Mouse (Mus musculus): Measurements from ENCODE around the gene Rph3a. TPM values are rescaled to one million over a fixed set of nuclear protein-coding genes. Genes with fewer than 3 reads are reported as not detected.

Rph3a gene
- total and polyA plus RNA-seq, 3 experiments, result not detected

- Histone ChIP-seq H3K9me3 (replicated peaks) (no peaks in the 10 kb centered on the region), H3K36me3 (replicated peaks) (no peaks in the 10 kb centered on the region), H3K4me3 (ENCODE audit: low read depth, low read length) (no peak overlapping the region), H3K27me3 (ENCODE audit: insufficient read depth, low read length) (peaks cover 5% of the 10 kb centered on the region), H3K4me1 (ENCODE audit: insufficient read depth, low read depth, low read length) (no peaks in the 10 kb centered on the region)
- TF ChIP-seq TAL1 (conservative IDR thresholded peaks at IDR 0.05; ENCODE audit: low read depth, low read length) (no peak), POLR2AphosphoS5 (IDR thresholded peaks at IDR 0.05; ENCODE audit: insufficient replicate concordance, low read depth, low read length) (no peak), GATA1 (IDR thresholded peaks at IDR 0.05; ENCODE audit: borderline replicate concordance, low read length) (no peak), CTCF (IDR thresholded peaks at IDR 0.05; ENCODE audit: low read depth, low read length) (no peak)
- ATAC-seq (ENCODE audit: extremely low read depth, insufficient number of reproducible peaks, low FRiP score, poor library complexity, severe bottlenecking) (no peak), DNase-seq (ENCODE audit: low spot score) (no peak)
These were observed 37.6 kb downstream of the Rph3a start for GRCm38 (mm10) chr5:120972278-120972677.

- Histone ChIP-seq H3K27me3 (ENCODE audit: insufficient read depth, low read length) (peaks cover 5% of the 10 kb centered on the region), H3K36me3 (replicated peaks) (no peaks in the 10 kb centered on the region), H3K9me3 (replicated peaks) (no peaks in the 10 kb centered on the region), H3K4me3 (ENCODE audit: low read depth, low read length) (no peak overlapping the region), H3K4me1 (ENCODE audit: insufficient read depth, low read depth, low read length) (no peaks in the 10 kb centered on the region)
- TF ChIP-seq POLR2AphosphoS5 (IDR thresholded peaks at IDR 0.05; ENCODE audit: insufficient replicate concordance, low read depth, low read length), result no peak
- TF ChIP-seq GATA2 (IDR thresholded peaks at IDR 0.05; ENCODE audit: borderline replicate concordance, low read depth, low read length), result no peak
- no peak for TF ChIP-seq CTCF (IDR thresholded peaks at IDR 0.05; ENCODE audit: low read depth, low read length)
- TF ChIP-seq GATA1 (IDR thresholded peaks at IDR 0.05; ENCODE audit: borderline replicate concordance, low read length), result no peak
- TF ChIP-seq TAL1 (conservative IDR thresholded peaks at IDR 0.05; ENCODE audit: low read depth, low read length), result no peak
- DNase-seq (ENCODE audit: low spot score), result no peak
- ATAC-seq (ENCODE audit: extremely low read depth, insufficient number of reproducible peaks, low FRiP score, poor library complexity, severe bottlenecking), result no peak
These were observed 38.6 kb downstream of the Rph3a start for GRCm38 (mm10) chr5:120971326-120971725.

GRCm38 (mm10) chr5:120969703-120970102, 40.2 kb downstream of the Rph3a start:
- Histone ChIP-seq H3K4me3 (ENCODE audit: low read depth, low read length) (no peak overlapping the region), H3K9me3 (replicated peaks) (no peaks in the 10 kb centered on the region), H3K27me3 (ENCODE audit: insufficient read depth, low read length) (peaks cover 5% of the 10 kb centered on the region), H3K36me3 (replicated peaks) (no peaks in the 10 kb centered on the region), H3K4me1 (ENCODE audit: insufficient read depth, low read depth, low read length) (no peaks in the 10 kb centered on the region)
- no peak for TF ChIP-seq TAL1 (conservative IDR thresholded peaks at IDR 0.05; ENCODE audit: low read depth, low read length)
- no peak for TF ChIP-seq CTCF (IDR thresholded peaks at IDR 0.05; ENCODE audit: low read depth, low read length)
- no peak for TF ChIP-seq POLR2AphosphoS5 (IDR thresholded peaks at IDR 0.05; ENCODE audit: insufficient replicate concordance, low read depth, low read length)
- TF ChIP-seq GATA2 (IDR thresholded peaks at IDR 0.05; ENCODE audit: borderline replicate concordance, low read depth, low read length), result no peak
- no peak for TF ChIP-seq GATA1 (IDR thresholded peaks at IDR 0.05; ENCODE audit: borderline replicate concordance, low read length)
- ATAC-seq (ENCODE audit: extremely low read depth, insufficient number of reproducible peaks, low FRiP score, poor library complexity, severe bottlenecking), result no peak
- DNase-seq (ENCODE audit: low spot score), result no peak

- no peaks in the 10 kb centered on the region for H3K9me3 ChIP-seq (replicated peaks)
- H3K4me3 ChIP-seq (ENCODE audit: low read depth, low read length), result no peak overlapping the region
- ATAC-seq (ENCODE audit: extremely low read depth, insufficient number of reproducible peaks, low FRiP score, poor library complexity, severe bottlenecking) (no peak), DNase-seq (ENCODE audit: low spot score) (no peak)
- no peaks in the 10 kb centered on the region for H3K36me3 ChIP-seq (replicated peaks)
- H3K27me3 ChIP-seq (ENCODE audit: insufficient read depth, low read length), result peaks cover 5% of the 10 kb centered on the region
- H3K4me1 ChIP-seq (ENCODE audit: insufficient read depth, low read depth, low read length), result no peaks in the 10 kb centered on the region
- TF ChIP-seq TAL1 (conservative IDR thresholded peaks at IDR 0.05; ENCODE audit: low read depth, low read length) (no peak), GATA2 (IDR thresholded peaks at IDR 0.05; ENCODE audit: borderline replicate concordance, low read depth, low read length) (no peak), POLR2AphosphoS5 (IDR thresholded peaks at IDR 0.05; ENCODE audit: insufficient replicate concordance, low read depth, low read length) (no peak), CTCF (IDR thresholded peaks at IDR 0.05; ENCODE audit: low read depth, low read length) (no peak), GATA1 (IDR thresholded peaks at IDR 0.05; ENCODE audit: borderline replicate concordance, low read length) (no peak)
These were observed 41.1 kb downstream of the Rph3a start for GRCm38 (mm10) chr5:120968799-120969198.

- Histone ChIP-seq H3K27me3 (ENCODE audit: insufficient read depth, low read length) (peaks cover 3% of the 10 kb centered on the region; the same call in 1 of the 2 replicates), H3K4me1 (ENCODE audit: insufficient read depth, low read depth, low read length) (no peaks in the 10 kb centered on the region), H3K4me3 (ENCODE audit: low read depth, low read length) (no peak overlapping the region), H3K36me3 (replicated peaks) (no peaks in the 10 kb centered on the region), H3K9me3 (replicated peaks) (no peaks in the 10 kb centered on the region)
- ATAC-seq (ENCODE audit: extremely low read depth, insufficient number of reproducible peaks, low FRiP score, poor library complexity, severe bottlenecking) (no peak), DNase-seq (ENCODE audit: low spot score) (no peak)
- TF ChIP-seq TAL1 (conservative IDR thresholded peaks at IDR 0.05; ENCODE audit: low read depth, low read length) (no peak), GATA2 (IDR thresholded peaks at IDR 0.05; ENCODE audit: borderline replicate concordance, low read depth, low read length) (no peak), GATA1 (IDR thresholded peaks at IDR 0.05; ENCODE audit: borderline replicate concordance, low read length) (no peak), CTCF (IDR thresholded peaks at IDR 0.05; ENCODE audit: low read depth, low read length) (no peak), POLR2AphosphoS5 (IDR thresholded peaks at IDR 0.05; ENCODE audit: insufficient replicate concordance, low read depth, low read length) (no peak)
These were observed 41.8 kb downstream of the Rph3a start for GRCm38 (mm10) chr5:120968134-120968532.

GRCm38 (mm10) chr5:120967355-120968133, 42.3 kb downstream of the Rph3a start:
- Histone ChIP-seq H3K9me3 (replicated peaks) (no peaks in the 10 kb centered on the region), H3K27me3 (ENCODE audit: insufficient read depth, low read length) (peaks cover 3% of the 10 kb centered on the region; the same call in 1 of the 2 replicates), H3K4me1 (ENCODE audit: insufficient read depth, low read depth, low read length) (no peaks in the 10 kb centered on the region), H3K36me3 (replicated peaks) (no peaks in the 10 kb centered on the region), H3K4me3 (ENCODE audit: low read depth, low read length) (no peak overlapping the region)
- DNase-seq (ENCODE audit: low spot score) (no peak), ATAC-seq (ENCODE audit: extremely low read depth, insufficient number of reproducible peaks, low FRiP score, poor library complexity, severe bottlenecking) (no peak)
- no peak for TF ChIP-seq GATA1 (IDR thresholded peaks at IDR 0.05; ENCODE audit: borderline replicate concordance, low read length)
- no peak for TF ChIP-seq GATA2 (IDR thresholded peaks at IDR 0.05; ENCODE audit: borderline replicate concordance, low read depth, low read length)
- no peak for TF ChIP-seq TAL1 (conservative IDR thresholded peaks at IDR 0.05; ENCODE audit: low read depth, low read length)
- no peak for TF ChIP-seq CTCF (IDR thresholded peaks at IDR 0.05; ENCODE audit: low read depth, low read length)
- TF ChIP-seq POLR2AphosphoS5 (IDR thresholded peaks at IDR 0.05; ENCODE audit: insufficient replicate concordance, low read depth, low read length), result no peak

Data from G1E (cell line).